Mouse (Mus musculus): ENCODE measurements at regions not wholly inside any gene's neighbourhood (a gene's known extent, or its start where the extent isn't known, plus 50 kb on each side); places are given as distances from the start of the nearest gene placed in this dataset.

- no peak for DNase-seq (ENCODE audit: low read depth, low spot score)
These were observed 259.0 kb downstream of the Trim52 start for GRCm38 (mm10) chr14:106364767-106365623.

GRCm38 (mm10) chr14:106365624-106366118, 259.7 kb downstream of the Trim52 start:
- no peak for DNase-seq (ENCODE audit: low read depth, low spot score)

- no peak for DNase-seq (ENCODE audit: low read depth, low spot score)
These were observed 267.5 kb downstream of the Trim52 start for GRCm38 (mm10) chr14:106373451-106373850.

GRCm38 (mm10) chr14:106379645-106380044, 273.6 kb downstream of the Trim52 start:
- DNase-seq (ENCODE audit: low read depth, low spot score), result no peak

- DNase-seq (ENCODE audit: low read depth, low spot score), result no peak
These were observed 281.7 kb downstream of the Trim52 start for GRCm38 (mm10) chr14:106387671-106388070.

- DNase-seq (ENCODE audit: low read depth, low spot score), result no peak
These were observed 284.5 kb downstream of the Trim52 start for GRCm38 (mm10) chr14:106390546-106390945.

- DNase-seq (ENCODE audit: low read depth, low spot score), result no peak
These were observed 288.0 kb downstream of the Trim52 start for GRCm38 (mm10) chr14:106393978-106394377.

GRCm38 (mm10) chr14:106412917-106413558, 307.0 kb downstream of the Trim52 start:
- DNase-seq (ENCODE audit: low read depth, low spot score), result no peak

GRCm38 (mm10) chr14:106424714-106425113, 318.7 kb downstream of the Trim52 start:
- DNase-seq (ENCODE audit: low read depth, low spot score), result no peak

- DNase-seq (ENCODE audit: low read depth, low spot score), result no peak
These were observed 322.6 kb downstream of the Trim52 start for GRCm38 (mm10) chr14:106428594-106428993.

GRCm38 (mm10) chr14:106439282-106439681, 333.3 kb downstream of the Trim52 start:
- peak; percentile 64 for DNase-seq (ENCODE audit: low read depth, low spot score)

GRCm38 (mm10) chr14:106489074-106489473, 383.1 kb downstream of the Trim52 start:
- DNase-seq (ENCODE audit: low read depth, low spot score), result no peak

GRCm38 (mm10) chr14:106491389-106491788, 385.4 kb downstream of the Trim52 start:
- no peak for DNase-seq (ENCODE audit: low read depth, low spot score)

GRCm38 (mm10) chr14:106500344-106501135, 394.5 kb downstream of the Trim52 start:
- peak; percentile 56 for DNase-seq (ENCODE audit: low read depth, low spot score)

GRCm38 (mm10) chr14:106506921-106507320, 400.9 kb downstream of the Trim52 start:
- DNase-seq (ENCODE audit: low read depth, low spot score), result no peak

GRCm38 (mm10) chr14:106518552-106519358, 412.8 kb downstream of the Trim52 start:
- no peak for DNase-seq (ENCODE audit: low read depth, low spot score)

- no peak for DNase-seq (ENCODE audit: low read depth, low spot score)
These were observed 414.8 kb downstream of the Trim52 start for GRCm38 (mm10) chr14:106520808-106521207.

GRCm38 (mm10) chr14:106550150-106550549, 444.2 kb downstream of the Trim52 start:
- no peak for DNase-seq (ENCODE audit: low read depth, low spot score)

- DNase-seq (ENCODE audit: low read depth, low spot score), result no peak
These were observed 473.3 kb downstream of the Trim52 start for GRCm38 (mm10) chr14:106579281-106579680.

- DNase-seq (ENCODE audit: low read depth, low spot score), result no peak
These were observed 475.9 kb downstream of the Trim52 start for GRCm38 (mm10) chr14:106581886-106582285.

- no peak for DNase-seq (ENCODE audit: low read depth, low spot score)
These were observed 487.4 kb downstream of the Trim52 start for GRCm38 (mm10) chr14:106593352-106593751.

Data from ES-CJ7 (cell line).